Mouse (Mus musculus) embryonic fibroblast, embryonic 13.5 days (primary cell): ENCODE data around the gene Uncx.

Experiments used
- CTCF ChIP-seq: IDR thresholded peaks from 2 replicates; pipeline ENCODE4 v1.5.1; 2011; ENCODE audit warnings: mild to moderate bottlenecking, control low read depth, low read length, moderate library complexity, borderline replicate concordance; ENCODE audit not compliant: insufficient read depth
- POLR2A ChIP-seq: IDR thresholded peaks from 2 replicates; pipeline ENCODE4 v1.6.1; 2011; ENCODE audit warnings: low read depth, mild to moderate bottlenecking, control low read depth, low read length, moderate library complexity

DNA sequence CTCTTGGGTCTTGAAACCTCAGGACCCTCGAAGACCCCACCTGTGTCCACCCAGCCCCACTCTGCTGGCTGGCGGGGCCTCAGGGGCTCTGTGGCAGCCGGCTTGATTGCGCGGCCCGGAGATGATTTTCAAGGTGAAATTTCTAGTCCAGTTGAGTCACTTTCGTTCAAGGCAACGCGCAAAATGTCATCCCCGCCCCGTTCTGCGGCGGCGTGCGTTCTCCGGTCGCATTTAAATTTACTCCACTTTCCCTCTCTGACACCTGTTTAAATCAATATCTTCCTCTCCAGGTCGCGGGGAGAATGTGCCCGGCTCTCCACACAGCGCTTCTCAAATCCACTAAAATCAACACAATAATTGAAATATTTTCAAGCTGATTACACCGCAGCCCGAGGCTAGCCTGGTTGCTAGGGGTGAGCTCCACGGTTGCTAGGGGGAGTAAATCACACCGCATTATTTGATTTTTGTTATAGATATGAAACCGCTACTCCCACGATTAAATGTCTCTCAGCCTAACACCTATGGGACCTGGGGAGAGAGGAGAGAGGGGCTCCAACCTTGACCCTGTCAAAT lies 37.0 kb downstream of the Uncx start:
- TF ChIP-seq POLR2A (no peak), CTCF (no peak)
